Mouse (Mus musculus) lung, postnatal 0 days (tissue): ENCODE results near the gene Tgm6.

Source experiments
- CTCF ChIP-seq: IDR thresholded peaks from 2 replicates; pipeline ENCODE4 v1.5.1; 2016; ENCODE audit warnings: antibody characterized with exemption, mild to moderate bottlenecking
- EP300 ChIP-seq: IDR thresholded peaks from 2 replicates; pipeline ENCODE4 v1.6.1; 2016; ENCODE audit warnings: antibody characterized with exemption, mild to moderate bottlenecking, control low read depth

DNA sequence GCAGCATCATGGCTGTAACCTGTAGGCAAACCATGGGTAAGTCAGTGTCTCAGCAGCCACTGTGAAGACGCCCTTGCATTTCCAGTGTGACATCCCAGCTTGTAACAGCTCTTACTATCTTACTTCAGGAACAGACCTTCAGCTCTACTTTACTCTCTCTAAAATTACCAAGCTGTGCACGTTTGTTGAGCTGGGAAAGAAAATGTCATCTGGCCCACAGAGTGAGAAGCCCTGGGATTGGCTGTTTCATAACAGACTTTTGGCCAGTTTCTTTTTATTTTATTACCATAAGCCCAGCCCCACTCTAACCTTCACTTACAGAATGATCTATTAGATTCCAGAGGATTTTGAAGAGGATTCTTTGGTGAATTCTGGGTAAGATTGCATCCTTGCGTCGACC lies at the start of gene Tgm6:
- TF ChIP-seq CTCF (no peak), EP300 (no peak)
